Mouse (Mus musculus): Measurements from ENCODE around the gene Nabp1.

DNA sequence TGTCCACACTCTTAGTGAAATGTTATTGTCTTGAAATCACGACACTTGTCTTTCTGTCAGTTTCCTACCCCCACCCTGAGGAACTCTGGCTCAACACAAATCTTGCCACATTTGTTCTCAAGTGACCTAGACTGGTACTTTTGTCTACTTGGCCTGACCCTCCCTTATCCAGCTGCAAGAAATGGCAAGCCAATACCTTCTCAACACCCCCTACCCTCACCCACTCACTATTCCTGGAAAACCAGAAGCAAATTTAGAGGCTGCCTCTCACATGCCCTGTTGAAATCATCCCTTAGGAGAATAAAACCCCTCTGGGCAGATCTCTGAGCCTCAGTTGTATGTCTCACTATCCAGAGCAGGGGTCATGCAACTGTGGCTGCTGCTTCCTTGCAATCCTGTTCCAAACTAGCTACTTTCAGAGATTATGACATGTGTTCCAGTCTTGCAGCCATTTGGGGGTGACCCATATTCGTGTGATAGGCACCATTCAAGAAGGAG lies 20.4 kb upstream of the Nabp1 start:
- no peak for TF ChIP-seq CTCF (IDR thresholded peaks at IDR 0.05; ENCODE audit: low read depth, low read length)
- no peak for TF ChIP-seq POLR2A (IDR thresholded peaks at IDR 0.05; ENCODE audit: extremely low read depth, insufficient read depth, low read length)
